Mouse (Mus musculus): ENCODE results near the gene Ccdc183. TPM values are rescaled to one million over a fixed set of nuclear protein-coding genes. Genes with fewer than 3 reads are reported as not detected.

The Ccdc183 gene
- polyA plus RNA-seq, 1 experiment from 2014 or later, result 0.15 TPM

- H3K36me3 ChIP-seq (ENCODE audit: control insufficient read depth, insufficient read depth, low read length), result peaks cover 53% of the 10 kb centered on the region
- no peak overlapping the region for H3K27ac ChIP-seq (ENCODE audit: low read length)
- no peak for ATAC-seq (ENCODE audit: low read depth)
- H3K4me3 ChIP-seq (ENCODE audit: low read length), result no peak overlapping the region
- H3K4me2 ChIP-seq (ENCODE audit: low read depth, low read length), result no peak overlapping the region
- 82% methylated on average over 2 of the region's 2 CpGs for WGBS
- H3K9me3 ChIP-seq (ENCODE audit: control insufficient read depth, low read length), result no peaks in the 10 kb centered on the region
- no peaks in the 10 kb centered on the region for H3K4me1 ChIP-seq (replicated peaks; ENCODE audit: control insufficient read depth, insufficient read depth, low read length)
- no peaks in the 10 kb centered on the region for H3K27me3 ChIP-seq (ENCODE audit: control insufficient read depth, insufficient read depth, low read depth, low read length)
- H3K9ac ChIP-seq (ENCODE audit: low read length), result no peak overlapping the region
Observed at GRCm38 (mm10) chr2:25591863-25592262, 25.6 kb downstream of the Ccdc183 start.

- ATAC-seq (ENCODE audit: low read depth), result no peak
- no peaks in the 10 kb centered on the region for H3K9me3 ChIP-seq (ENCODE audit: control insufficient read depth, low read length)
- H3K27ac ChIP-seq (ENCODE audit: low read length), result no peak overlapping the region
- no peak overlapping the region for H3K4me3 ChIP-seq (ENCODE audit: low read length)
- no peak overlapping the region for H3K9ac ChIP-seq (ENCODE audit: low read length)
- WGBS, result 88% methylated on average over 8 of the region's 8 CpGs
- no peak overlapping the region for H3K4me2 ChIP-seq (ENCODE audit: low read depth, low read length)
- no peaks in the 10 kb centered on the region for H3K4me1 ChIP-seq (replicated peaks; ENCODE audit: control insufficient read depth, insufficient read depth, low read length)
- H3K27me3 ChIP-seq (ENCODE audit: control insufficient read depth, insufficient read depth, low read depth, low read length), result no peaks in the 10 kb centered on the region
- H3K36me3 ChIP-seq (ENCODE audit: control insufficient read depth, insufficient read depth, low read length), result peaks cover 45% of the 10 kb centered on the region
Observed at GRCm38 (mm10) chr2:25588227-25588907, 29.1 kb downstream of the Ccdc183 start.

- peaks cover 37% of the 10 kb centered on the region for H3K36me3 ChIP-seq (ENCODE audit: control insufficient read depth, insufficient read depth, low read length)
- peaks cover 2% of the 10 kb centered on the region; the same call in 1 of the 2 replicates for H3K4me1 ChIP-seq (replicated peaks; ENCODE audit: control insufficient read depth, insufficient read depth, low read length)
- H3K4me2 ChIP-seq (ENCODE audit: low read depth, low read length), result no peak overlapping the region
- H3K9me3 ChIP-seq (ENCODE audit: control insufficient read depth, low read length), result no peaks in the 10 kb centered on the region
- no peak overlapping the region for H3K9ac ChIP-seq (ENCODE audit: low read length)
- 86% methylated on average over 8 of the region's 8 CpGs for WGBS
- no peak for ATAC-seq (ENCODE audit: low read depth)
- no peaks in the 10 kb centered on the region for H3K27me3 ChIP-seq (ENCODE audit: control insufficient read depth, insufficient read depth, low read depth, low read length)
- no peak overlapping the region for H3K27ac ChIP-seq (ENCODE audit: low read length)
- no peak overlapping the region for H3K4me3 ChIP-seq (ENCODE audit: low read length)
Observed at GRCm38 (mm10) chr2:25587290-25587689, 30.2 kb downstream of the Ccdc183 start.

- no peak for ATAC-seq (ENCODE audit: low read depth)
- Histone ChIP-seq H3K4me2 (ENCODE audit: low read depth, low read length) (no peak overlapping the region), H3K27ac (ENCODE audit: low read length) (no peak overlapping the region), H3K9ac (ENCODE audit: low read length) (no peak overlapping the region), H3K9me3 (ENCODE audit: control insufficient read depth, low read length) (no peaks in the 10 kb centered on the region), H3K27me3 (ENCODE audit: control insufficient read depth, insufficient read depth, low read depth, low read length) (peaks cover 8% of the 10 kb centered on the region), H3K4me1 (replicated peaks; ENCODE audit: control insufficient read depth, insufficient read depth, low read length) (peaks cover 10% of the 10 kb centered on the region), H3K4me3 (ENCODE audit: low read length) (no peak overlapping the region), H3K36me3 (ENCODE audit: control insufficient read depth, insufficient read depth, low read length) (peaks cover 23% of the 10 kb centered on the region)
- 69% methylated on average over 3 of the region's 3 CpGs for WGBS
Observed at GRCm38 (mm10) chr2:25585601-25586000, 31.9 kb downstream of the Ccdc183 start.

GRCm38 (mm10) chr2:25584856-25585255 is 32.6 kb downstream of the Ccdc183 start:
- Histone ChIP-seq H3K4me1 (replicated peaks; ENCODE audit: control insufficient read depth, insufficient read depth, low read length) (peaks cover 10% of the 10 kb centered on the region), H3K36me3 (ENCODE audit: control insufficient read depth, insufficient read depth, low read length) (peaks cover 21% of the 10 kb centered on the region), H3K9me3 (ENCODE audit: control insufficient read depth, low read length) (no peaks in the 10 kb centered on the region), H3K4me2 (ENCODE audit: low read depth, low read length) (no peak overlapping the region), H3K9ac (ENCODE audit: low read length) (no peak overlapping the region), H3K4me3 (ENCODE audit: low read length) (no peak overlapping the region), H3K27me3 (ENCODE audit: control insufficient read depth, insufficient read depth, low read depth, low read length) (peaks cover 15% of the 10 kb centered on the region), H3K27ac (ENCODE audit: low read length) (no peak overlapping the region)
- no peak for ATAC-seq (ENCODE audit: low read depth)
- 85% methylated on average over 4 of the region's 4 CpGs for WGBS

GRCm38 (mm10) chr2:25584152-25584551 is 33.3 kb downstream of the Ccdc183 start:
- Histone ChIP-seq H3K4me3 (ENCODE audit: low read length) (no peak overlapping the region), H3K9me3 (ENCODE audit: control insufficient read depth, low read length) (no peaks in the 10 kb centered on the region), H3K36me3 (ENCODE audit: control insufficient read depth, insufficient read depth, low read length) (peaks cover 21% of the 10 kb centered on the region), H3K9ac (ENCODE audit: low read length) (no peak overlapping the region), H3K27me3 (ENCODE audit: control insufficient read depth, insufficient read depth, low read depth, low read length) (peaks cover 22% of the 10 kb centered on the region), H3K27ac (ENCODE audit: low read length) (no peak overlapping the region), H3K4me1 (replicated peaks; ENCODE audit: control insufficient read depth, insufficient read depth, low read length) (peaks cover 10% of the 10 kb centered on the region), H3K4me2 (ENCODE audit: low read depth, low read length) (no peak overlapping the region)
- WGBS, result 85% methylated on average over 3 of the region's 3 CpGs
- no peak for ATAC-seq (ENCODE audit: low read depth)

GRCm38 (mm10) chr2:25583571-25583970 is 33.9 kb downstream of the Ccdc183 start:
- Histone ChIP-seq H3K27ac (ENCODE audit: low read length) (no peak overlapping the region), H3K4me2 (ENCODE audit: low read depth, low read length) (no peak overlapping the region), H3K4me3 (ENCODE audit: low read length) (no peak overlapping the region), H3K4me1 (replicated peaks; ENCODE audit: control insufficient read depth, insufficient read depth, low read length) (peaks cover 14% of the 10 kb centered on the region), H3K27me3 (ENCODE audit: control insufficient read depth, insufficient read depth, low read depth, low read length) (peaks cover 28% of the 10 kb centered on the region), H3K9me3 (ENCODE audit: control insufficient read depth, low read length) (no peaks in the 10 kb centered on the region), H3K9ac (ENCODE audit: low read length) (no peak overlapping the region), H3K36me3 (ENCODE audit: control insufficient read depth, insufficient read depth, low read length) (peaks cover 21% of the 10 kb centered on the region)
- WGBS, result 48% methylated on average over 4 of the region's 4 CpGs
- ATAC-seq (ENCODE audit: low read depth), result no peak

- Histone ChIP-seq H3K9ac (ENCODE audit: low read length) (no peak overlapping the region), H3K27ac (ENCODE audit: low read length) (no peak overlapping the region), H3K4me2 (ENCODE audit: low read depth, low read length) (no peak overlapping the region), H3K36me3 (ENCODE audit: control insufficient read depth, insufficient read depth, low read length) (peaks cover 16% of the 10 kb centered on the region), H3K4me1 (replicated peaks; ENCODE audit: control insufficient read depth, insufficient read depth, low read length) (peaks cover 18% of the 10 kb centered on the region), H3K27me3 (ENCODE audit: control insufficient read depth, insufficient read depth, low read depth, low read length) (peaks cover 33% of the 10 kb centered on the region), H3K4me3 (ENCODE audit: low read length) (no peak overlapping the region), H3K9me3 (ENCODE audit: control insufficient read depth, low read length) (no peaks in the 10 kb centered on the region)
- WGBS, result 67% methylated on average over 6 of the region's 6 CpGs
- ATAC-seq (ENCODE audit: low read depth), result no peak
Observed at GRCm38 (mm10) chr2:25583120-25583481, 34.4 kb downstream of the Ccdc183 start.

- Histone ChIP-seq H3K36me3 (ENCODE audit: control insufficient read depth, insufficient read depth, low read length) (peaks cover 16% of the 10 kb centered on the region), H3K9me3 (ENCODE audit: control insufficient read depth, low read length) (no peaks in the 10 kb centered on the region), H3K27me3 (ENCODE audit: control insufficient read depth, insufficient read depth, low read depth, low read length) (peaks cover 38% of the 10 kb centered on the region), H3K4me2 (ENCODE audit: low read depth, low read length) (no peak overlapping the region), H3K27ac (ENCODE audit: low read length) (no peak overlapping the region), H3K9ac (ENCODE audit: low read length) (no peak overlapping the region), H3K4me1 (replicated peaks; ENCODE audit: control insufficient read depth, insufficient read depth, low read length) (peaks cover 23% of the 10 kb centered on the region), H3K4me3 (ENCODE audit: low read length) (no peak overlapping the region)
- 44% methylated on average over 12 of the region's 12 CpGs for WGBS
- ATAC-seq (ENCODE audit: low read depth), result peak; percentile 14; the same call in 1 of the 2 replicates
Observed at GRCm38 (mm10) chr2:25582466-25583119, 34.9 kb downstream of the Ccdc183 start.
